Mouse (Mus musculus) ES-E14 (cell line): ENCODE measurements around the gene Mzt1. TPM values are rescaled to one million over a fixed set of nuclear protein-coding genes. Genes with fewer than 3 reads are reported as not detected.

Source experiments
- DNase-seq: peaks from one replicate; pipeline ENCODE4 v3.0.0-alpha.2; 2013; ENCODE audit warnings: low read depth, low spot score
- H3K27ac ChIP-seq: 2 replicates; pipeline ENCODE4 v1.5.1; 2012; ENCODE audit warnings: low read depth, mild to moderate bottlenecking, low read length, moderate library complexity, mixed read lengths; ENCODE audit not compliant: poor library complexity, insufficient read depth, severe bottlenecking
- H3K36me3 ChIP-seq: 2 replicates; pipeline ENCODE4 v1.6.1; 2012; ENCODE audit warnings: mild to moderate bottlenecking, low read length, moderate library complexity, mixed read lengths; ENCODE audit not compliant: control insufficient read depth, poor library complexity, insufficient read depth, severe bottlenecking
- H3K4me1 ChIP-seq, 2 experiments: fragments of 150-350 bp in 1 of 2; sonication (generic) in 1 of 2; 2 replicates each; pipeline ENCODE4 v1.6.1; 2012; ENCODE audit warnings: low read length in 2 of 2, mild to moderate bottlenecking in 1 of 2, mixed read lengths in 1 of 2; ENCODE audit not compliant: control insufficient read depth in 2 of 2, insufficient read depth in 2 of 2, poor library complexity in 1 of 2
- H3K4me3 ChIP-seq, 2 experiments: fragments of 150-350 bp in 1 of 2; sonication (generic) in 1 of 2; 2 replicates each; pipeline ENCODE4 v1.5.1; 2012; ENCODE audit warnings: low read length in 2 of 2, low read depth in 1 of 2, mild to moderate bottlenecking in 1 of 2, mixed read lengths in 1 of 2; ENCODE audit not compliant: insufficient read depth in 1 of 2, poor library complexity in 1 of 2, severe bottlenecking in 1 of 2
- H3K9ac ChIP-seq: 2 replicates; pipeline ENCODE4 v1.6.1; 2012; ENCODE audit warnings: low read depth, mild to moderate bottlenecking, low read length, mixed read lengths; ENCODE audit not compliant: poor library complexity, insufficient read depth, severe bottlenecking
- H3K9me3 ChIP-seq: fragments of 150-350 bp; sonication (generic); 2 replicates; pipeline ENCODE4 v1.6.1; 2012; ENCODE audit warnings: low read depth, mild to moderate bottlenecking, low read length; ENCODE audit not compliant: control insufficient read depth, insufficient read depth
- CHD2 ChIP-seq: IDR thresholded peaks from 2 replicates; pipeline ENCODE4 v1.6.1; 2014; ENCODE audit warnings: mild to moderate bottlenecking, low read depth, low read length, inconsistent platforms
- HCFC1 ChIP-seq: IDR thresholded peaks from 2 replicates; pipeline ENCODE4 v1.6.1; 2012; ENCODE audit warnings: low read length, inconsistent platforms, borderline replicate concordance; ENCODE audit not compliant: insufficient read depth
- MAFK ChIP-seq: IDR thresholded peaks from 2 replicates; pipeline ENCODE4 v1.6.1; 2014; ENCODE audit warnings: mild to moderate bottlenecking, low read depth, low read length, inconsistent platforms; ENCODE audit not compliant: insufficient read depth
- ZC3H11A ChIP-seq: IDR thresholded peaks from 2 replicates; pipeline ENCODE4 v1.6.1; 2012; ENCODE audit warnings: low read depth, mild to moderate bottlenecking, inconsistent platforms, low read length, borderline replicate concordance
- ZNF384 ChIP-seq: IDR thresholded peaks from 2 replicates; pipeline ENCODE4 v1.6.1; 2012; ENCODE audit warnings: low read depth, low read length, inconsistent platforms
- in situ Hi-C, 2 experiments: fragments of 600-800 bp; cut with MboI; formaldehyde crosslinking; loops; one replicate each; pipeline ENCODE4 v1.15.1; 2025; ENCODE audit warnings: low sequenced_read_pairs in 2 of 2, inconsistent platforms in 1 of 2; ENCODE audit not compliant: unreplicated experiment in 2 of 2
- total RNA-seq: library from RNA; depleted of rRNA; stranded (reverse); fragments of 300-350 nt; gene quantifications from 2 replicates; pipeline ENCODE4 v1.2.3, GENCODE M21; 2012; rRNA removed

The Mzt1 gene
- 18.5 and 20.3 TPM in 2 replicates for total RNA-seq

DNA sequence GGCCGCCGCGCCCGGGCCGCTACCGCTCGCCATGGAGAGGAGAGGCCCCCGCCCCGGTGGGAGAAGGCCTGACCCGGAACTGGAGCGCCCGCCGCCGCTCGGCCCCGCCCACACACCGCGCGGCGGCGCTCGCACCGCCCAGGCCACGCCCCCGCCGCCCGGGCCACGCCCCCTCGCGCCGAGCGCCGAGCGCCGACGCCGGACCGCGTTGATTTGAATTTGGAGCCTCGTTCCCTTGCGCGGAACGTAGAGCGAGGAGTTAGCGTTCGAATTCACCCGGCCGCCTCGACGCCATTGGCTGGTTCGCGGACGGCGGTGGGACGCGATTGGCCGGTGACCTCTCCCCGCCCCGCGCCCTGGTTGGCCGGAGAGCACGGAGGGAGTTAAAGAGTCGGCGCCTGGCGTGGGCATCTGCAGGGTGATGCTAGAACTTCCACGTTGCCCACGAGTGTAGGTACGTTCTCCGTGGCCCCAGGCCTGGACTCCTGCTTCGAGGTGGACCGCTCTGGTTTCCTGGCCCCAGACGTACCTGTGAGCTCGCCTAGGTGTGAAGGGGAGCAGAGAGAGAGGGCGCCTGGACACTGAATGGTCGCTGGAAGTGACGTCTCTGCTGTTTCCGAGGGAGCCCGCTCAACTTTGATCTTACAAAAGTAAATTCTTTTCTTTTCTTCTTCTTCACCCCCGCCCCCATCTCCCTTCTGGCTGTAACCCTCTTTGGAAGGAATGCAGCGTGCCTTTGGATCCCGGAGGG lies at the start of gene Mzt1, which contains the start of gene Bora:
Gene Mzt1 (minus strand): TSS at position 104 of the 751 bp plus-strand sequence.
Gene Bora (plus strand): TSS at position 192 of the 751 bp plus-strand sequence.
- TF ChIP-seq CHD2 (no peak), MAFK (no peak), ZNF384 (no peak), HCFC1 (no peak), ZC3H11A (no peak)
- in situ Hi-C loops, result no loop called here
- peak; percentile 89 for DNase-seq
- H3K9ac ChIP-seq, result peak within 1 kb of the TSS; percentile 96
- H3K36me3 ChIP-seq, result peaks cover 1% of the 10 kb centered on the region; the same call in 1 of the 2 replicates
- H3K9me3 ChIP-seq, result no peaks in the 10 kb centered on the region
- peak within 1 kb of the TSS; percentile 73 for H3K27ac ChIP-seq
- peak within 1 kb of the TSS; percentile 95 to 99 for H3K4me3 ChIP-seq
- H3K4me1 ChIP-seq, result peaks cover 0 to 6% of the 10 kb centered on the region in 2 experiments; a peak in 3 of 4 replicates

DNA sequence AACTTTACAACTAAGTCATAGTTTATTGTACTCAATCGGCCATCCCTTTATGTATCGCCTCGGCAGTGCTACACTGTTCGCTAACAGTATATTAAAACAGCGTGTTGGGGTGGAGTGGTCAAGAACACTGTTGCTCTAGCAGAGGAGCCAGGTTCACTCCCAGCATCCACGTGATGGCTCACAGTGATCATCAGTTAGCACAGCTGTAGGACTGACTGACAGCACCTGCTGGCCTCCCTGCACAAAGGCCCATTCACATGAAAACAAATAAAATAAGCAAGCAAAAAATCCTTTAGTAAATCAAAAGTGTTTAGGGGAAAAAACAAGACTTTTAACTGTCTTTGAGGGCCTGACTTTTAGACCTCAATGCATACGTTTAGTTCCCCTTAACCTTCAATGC lies 43.0 kb upstream of the Mzt1 start:
- H3K4me1 ChIP-seq, result no peaks in the 10 kb centered on the region
- H3K9ac ChIP-seq, result no peak overlapping the region
- TF ChIP-seq CHD2 (no peak), ZC3H11A (no peak)
- H3K27ac ChIP-seq, result no peak overlapping the region
- in situ Hi-C loops, result no loop called here
- H3K36me3 ChIP-seq, result peaks cover 48% of the 10 kb centered on the region
- DNase-seq, result no peak
- no peaks in the 10 kb centered on the region for H3K9me3 ChIP-seq
- H3K4me3 ChIP-seq, result no peak overlapping the region

- in situ Hi-C loops, result no loop called here
- H3K4me1 ChIP-seq, result no peaks in the 10 kb centered on the region
- TF ChIP-seq ZNF384, result no peak
- TF ChIP-seq MAFK, result no peak
- TF ChIP-seq ZC3H11A, result no peak
- TF ChIP-seq CHD2, result no peak
- TF ChIP-seq HCFC1, result no peak
- H3K9ac ChIP-seq, result no peak overlapping the region
- no peaks in the 10 kb centered on the region for H3K9me3 ChIP-seq
- DNase-seq, result no peak
- peaks cover 26% of the 10 kb centered on the region for H3K36me3 ChIP-seq
- H3K27ac ChIP-seq, result no peak overlapping the region
- H3K4me3 ChIP-seq, result no peak overlapping the region
Measured at GRCm38 (mm10) chr14:99071146-99071545, 25.2 kb upstream of the Mzt1 start.

- in situ Hi-C loops, result no loop called here
- Histone ChIP-seq H3K9me3 (no peaks in the 10 kb centered on the region), H3K27ac (no peak overlapping the region), H3K4me3 (no peak overlapping the region), H3K4me1 (no peaks in the 10 kb centered on the region), H3K9ac (no peak overlapping the region), H3K36me3 (peaks cover 16% of the 10 kb centered on the region)
- TF ChIP-seq ZC3H11A, result no peak
- no peak for TF ChIP-seq MAFK
- TF ChIP-seq ZNF384, result no peak
- no peak for TF ChIP-seq CHD2
- no peak for TF ChIP-seq HCFC1
- DNase-seq, result no peak
Measured at GRCm38 (mm10) chr14:99063091-99063490, 17.2 kb upstream of the Mzt1 start.

GRCm38 (mm10) chr14:99060616-99061015 lies 14.7 kb upstream of the Mzt1 start:
- no peak overlapping the region for H3K9ac ChIP-seq
- peaks cover 23% of the 10 kb centered on the region for H3K36me3 ChIP-seq
- H3K9me3 ChIP-seq, result no peaks in the 10 kb centered on the region
- no peak overlapping the region for H3K27ac ChIP-seq
- DNase-seq, result no peak
- in situ Hi-C loops, result no loop called here
- H3K4me3 ChIP-seq, result no peak overlapping the region
- TF ChIP-seq ZNF384, result no peak
- TF ChIP-seq MAFK, result no peak
- TF ChIP-seq HCFC1, result no peak
- no peak for TF ChIP-seq ZC3H11A
- TF ChIP-seq CHD2, result no peak
- no peaks in the 10 kb centered on the region for H3K4me1 ChIP-seq
